In the genomic region with DNA sequence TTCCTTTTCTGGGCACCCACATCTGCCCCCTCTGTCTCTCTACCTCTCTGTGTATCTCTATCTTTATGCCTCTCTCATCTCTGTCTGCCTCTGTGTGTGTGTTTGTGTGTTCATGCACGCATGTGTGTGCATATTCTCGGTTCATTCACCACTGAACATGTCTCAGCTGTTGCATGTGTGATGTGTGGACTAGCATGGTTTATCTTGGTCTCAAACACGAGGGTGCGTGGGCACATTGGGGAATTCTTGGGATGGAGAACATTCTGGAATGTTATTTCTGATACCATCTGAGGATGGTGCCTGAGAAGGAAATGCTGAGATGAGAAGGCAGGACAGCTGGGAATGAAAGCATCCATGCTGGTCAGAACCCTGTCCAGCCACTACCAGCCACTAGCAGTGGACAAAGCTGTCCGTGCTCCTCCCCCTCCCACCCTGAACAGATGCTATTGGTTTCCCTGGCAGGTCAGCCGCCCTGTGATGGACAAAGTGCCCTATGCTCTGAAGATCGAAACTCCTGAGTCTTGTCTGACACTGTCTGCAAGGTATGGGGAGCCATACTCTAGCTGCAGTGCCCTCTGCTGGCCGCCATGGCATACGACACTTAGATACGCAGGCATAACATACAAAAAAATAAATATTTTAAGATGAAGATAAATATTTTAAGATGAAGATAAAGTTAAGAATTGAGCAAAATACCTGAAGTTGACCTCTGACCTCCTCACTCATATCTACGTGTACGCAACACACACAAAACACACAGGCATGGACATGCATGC, we compare ENCODE assay signal across 8 mouse cellular contexts. TPM values are rescaled to one million over a fixed set of nuclear protein-coding genes. Genes with fewer than 3 reads are reported as not detected.
DNase-seq lines count a peak whose midpoint lies in the region; ATAC-seq and TF ChIP-seq lines count a peak whose summit lies in the region.

No protein-coding gene starts in this region.

- TF ChIP-seq CTCF in midbrain, postnatal 0 days (IDR thresholded peaks at IDR 0.05) = peak; percentile 88

- no peak overlapping the region for H3K27ac ChIP-seq in midbrain, postnatal 0 days (ENCODE audit: low read depth, low read length)

- WGBS in midbrain, postnatal 0 days = 56% methylated on average over 12 of the region's 12 CpGs

- intact Hi-C loops in gastrocnemius, postnatal 14 days (cut with DNase I; ENCODE audit: low total_unique reads) = loop anchor here (2.0 to 10.0 kb wide), 2 partner anchors 165 to 291 kb away; no protein-coding TSS in a partner anchor
- intact Hi-C loops in left cerebral cortex, postnatal 25 days (cut with DNase I) = no loop called here

- no peak overlapping the region for H3K9ac ChIP-seq in midbrain, postnatal 0 days (replicated peaks; ENCODE audit: low read length, poor library complexity, severe bottlenecking)

- H3K4me2 ChIP-seq in midbrain, postnatal 0 days (ENCODE audit: low read depth, low read length, poor library complexity, severe bottlenecking) = no peak overlapping the region

- H3K4me3 ChIP-seq in midbrain, postnatal 0 days (ENCODE audit: low read depth, low read length) = no peak overlapping the region

- no peaks in the 10 kb centered on the region for H3K27me3 ChIP-seq in midbrain, postnatal 0 days (ENCODE audit: insufficient read depth, low read length)

- H3K36me3 ChIP-seq in midbrain, postnatal 0 days (ENCODE audit: insufficient read depth, low read length) = no peaks in the 10 kb centered on the region

- DNase-seq in left cerebral cortex, adult 18-20 months (ENCODE audit: low spot score in 2 of 2) = peak; percentile 27 to 66
- no peak for DNase-seq in left cerebral cortex, adult 11 months (ENCODE audit: low spot score)
- DNase-seq in MEL-GATA-1-ER (ENCODE audit: extremely low read depth, low read depth) = peak; percentile 26
- DNase-seq in c-Kit-positive CD71-negative TER-119-negative erythroid progenitor cells, embryonic 14.5 days (ENCODE audit: low read depth) = peak; percentile 36
- peak; percentile 57 for DNase-seq in gastrocnemius, postnatal 14 days
- peak; percentile 36 to 45 for DNase-seq in left cerebral cortex, postnatal 25 days (ENCODE audit: low spot score in 2 of 2)
- peak; percentile 71 for DNase-seq in midbrain, postnatal 0 days (ENCODE audit: low spot score)

- no peaks in the 10 kb centered on the region for H3K9me3 ChIP-seq in midbrain, postnatal 0 days (ENCODE audit: low read length)

- no peak for ATAC-seq in midbrain, postnatal 0 days (ENCODE audit: low FRiP score)
- no peak for ATAC-seq in erythroid progenitor cell, adult 5-6 weeks (replicated peaks; ENCODE audit: low FRiP score, poor library complexity, severe bottlenecking)

- no peaks in the 10 kb centered on the region for H3K4me1 ChIP-seq in midbrain, postnatal 0 days (ENCODE audit: insufficient read depth, low read length)

RNA-seq across cellular contexts. Expression of a gene that starts 25.3 kb away (rescaled TPM):
- 100 to 1,000 TPM in 1 of 2 experiments, 10 to 100 TPM in 1; 99.1 to 105 TPM for total RNA-seq in left cerebral cortex, adult 18-20 months (2021)
- total RNA-seq in gastrocnemius, postnatal 14 days (2021) = 10 to 100 TPM; 20.4 to 24.0 TPM
- 10 to 100 TPM; 93.2 to 97.8 TPM for total RNA-seq in left cerebral cortex, postnatal 25 days (2021)
- total RNA-seq in midbrain, postnatal 0 days (2014; rRNA removed) = 64.5 and 77.1 TPM in 2 replicates
- polyA plus RNA-seq in midbrain, postnatal 0 days (2015; fragmentation: Nextera tagmentation; extraction: Ambion mirVana) = 29.0 and 33.5 TPM in 2 replicates
- 46.5 and 61.3 TPM in 2 replicates for total RNA-seq in erythroid progenitor cell, adult 5-6 weeks (2015; ENCODE audit: low replicate concordance)
- 63.6 and 72.8 TPM in 2 replicates for total RNA-seq in erythroid progenitor cell, adult 5-6 weeks (2017; ENCODE audit: low replicate concordance)
